Mouse (Mus musculus) liver, embryonic 14.5 days (tissue): ENCODE data around the gene Klk1b21. TPM values are rescaled to one million over a fixed set of nuclear protein-coding genes. Genes with fewer than 3 reads are reported as not detected.

Experiments used
- ATAC-seq: fragments of 200-750 bp; cut with Nextera tagmentation; 2 replicates; pipeline ENCODE4 v1.8.0; 2017; ENCODE audit warnings: moderate number of reproducible peaks, mild to moderate bottlenecking, moderate library complexity; ENCODE audit not compliant: insufficient read depth
- DNase-seq, 3 experiments: peaks; one replicate each; pipeline ENCODE4 v3.0.0-alpha.2; 2012 to 2013; ENCODE audit warnings: low read depth in 3 of 3, low spot score in 3 of 3
- H3K27ac ChIP-seq: fragments of 300-500 bp; sonication (generic); 2 replicates; pipeline ENCODE4 v1.5.1; 2014; ENCODE audit warnings: moderate library complexity, mild to moderate bottlenecking, control low read depth, inconsistent platforms
- H3K27me3 ChIP-seq: fragments of 300-500 bp; sonication (generic); 2 replicates; pipeline ENCODE4 v1.6.1; 2014; ENCODE audit warnings: mild to moderate bottlenecking, low read length, moderate library complexity; ENCODE audit not compliant: control insufficient read depth, insufficient read depth
- H3K36me3 ChIP-seq: fragments of 300-500 bp; sonication (generic); replicated peaks from 2 replicates; pipeline ENCODE4 v1.6.1; 2014; ENCODE audit warnings: low read depth; ENCODE audit not compliant: control insufficient read depth, insufficient read depth
- H3K4me1 ChIP-seq, 2 experiments: fragments of 200-500 bp in 1 of 2; fragments of 300-500 bp in 1 of 2; sonication (generic) in 1 of 2; replicated peaks; 2 replicates each; pipeline ENCODE4 v1.6.1; 2012 to 2014; ENCODE audit warnings: antibody characterized with exemption in 1 of 2, inconsistent platforms in 1 of 2, low read length in 1 of 2; ENCODE audit not compliant: control insufficient read depth in 2 of 2, insufficient read depth in 2 of 2
- H3K4me2 ChIP-seq: fragments of 300-500 bp; sonication (generic); 2 replicates; pipeline ENCODE4 v1.6.1; 2014; ENCODE audit warnings: low read depth, mild to moderate bottlenecking, control low read depth, moderate library complexity
- H3K4me3 ChIP-seq, 2 experiments: fragments of 200-500 bp in 1 of 2; fragments of 300-500 bp in 1 of 2; sonication (generic) in 1 of 2; 2 replicates each; pipeline ENCODE4 v1.5.1; 2012 to 2014; ENCODE audit warnings: low read depth in 2 of 2, low read length in 2 of 2, mild to moderate bottlenecking in 2 of 2, control low read depth in 1 of 2, inconsistent platforms in 1 of 2, moderate library complexity in 1 of 2; ENCODE audit not compliant: insufficient read depth in 1 of 2
- H3K9ac ChIP-seq: fragments of 300-500 bp; sonication (generic); replicated peaks from 2 replicates; pipeline ENCODE4 v1.6.1; 2014; ENCODE audit warnings: mild to moderate bottlenecking, control low read depth, moderate library complexity
- H3K9me3 ChIP-seq: fragments of 300-500 bp; sonication (generic); 2 replicates; pipeline ENCODE4 v1.6.1; 2016; ENCODE audit warnings: low read length, mixed read lengths; ENCODE audit not compliant: control insufficient read depth
- CTCF ChIP-seq: IDR thresholded peaks from 2 replicates; pipeline ENCODE4 v1.5.1; 2016; ENCODE audit warnings: antibody characterized with exemption, low read depth, control low read depth
- EP300 ChIP-seq: IDR thresholded peaks from 2 replicates; pipeline ENCODE4 v1.6.1; 2016; ENCODE audit warnings: antibody characterized with exemption, low read depth
- WGBS: fragments of 180-500 bp; shearing (Covaris S2); extraction: QIAGEN DNeasy Blood & Tissue Kit; methylation state at CpG from one replicate; pipeline ENCODE4 v1.1.7; 2014; ENCODE audit not compliant: insufficient replicate concordance; 5-methylcytosine and 5-hydroxymethylcytosine counted together
- polyA plus RNA-seq, 2 experiments: library from polyadenylated mRNA; depleted of rRNA in 1 of 2; stranded (reverse) in 1 of 2; unstranded in 1 of 2; fragments of >200 nt; fragmentation: Nextera tagmentation in 1 of 2; extraction: Ambion mirVana in 1 of 2; gene quantifications; 2 replicates each; pipeline versions ENCODE4 v1.2.1 to v1.2.3; 2012 to 2014

Klk1b21 gene
- polyA plus RNA-seq, 2 experiments: not detected

DNA sequence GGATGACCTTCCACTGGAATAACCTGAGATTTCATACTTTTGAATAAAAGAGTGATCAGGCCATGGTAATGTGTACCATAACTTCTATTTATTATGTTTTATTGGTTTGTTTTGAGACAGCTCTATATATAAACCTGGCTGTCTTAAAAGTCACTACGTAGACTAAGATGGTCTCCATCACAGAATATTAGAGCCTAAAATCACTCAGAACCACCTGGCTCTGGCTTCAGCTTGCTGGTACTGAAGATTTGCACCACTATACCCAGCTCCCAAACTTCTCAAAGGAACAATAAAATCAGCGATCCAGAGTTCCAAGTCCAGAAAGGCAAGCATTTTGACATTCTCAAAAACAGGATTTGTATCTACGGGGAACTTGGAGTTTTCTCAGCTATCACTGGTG, 34.3 kb downstream of the Klk1b21 start, which contains the start of gene Klk1b16:
TSS of gene Klk1b16 (plus strand) at position 301 of the 400 bp plus-strand sequence.
- H3K9me3 ChIP-seq: no peaks in the 10 kb centered on the region
- no peak within 1 kb of the TSS for H3K4me2 ChIP-seq
- no peak for TF ChIP-seq CTCF
- TF ChIP-seq EP300: no peak
- no peak within 1 kb of the TSS for H3K27ac ChIP-seq
- H3K27me3 ChIP-seq: no peaks in the 10 kb centered on the region
- no peak within 1 kb of the TSS for H3K9ac ChIP-seq
- no peak for ATAC-seq
- no peak within 1 kb of the TSS for H3K4me3 ChIP-seq
- no peaks in the 10 kb centered on the region for H3K36me3 ChIP-seq
- H3K4me1 ChIP-seq: no peaks in the 10 kb centered on the region
- DNase-seq: no peak
- 67% methylated on average over 3 of the region's 3 CpGs for WGBS

Other genes with a start within 250 kb of the Klk1b21 start
- not detected in 2 replicates for gene Klk4, start 221.2 kb upstream of the Klk1b21 start, polyA plus RNA-seq (2012; rRNA removed)
- gene Klk4, start 221.2 kb upstream of the Klk1b21 start, polyA plus RNA-seq (2014; fragmentation: Nextera tagmentation; extraction: Ambion mirVana): not detected in 2 replicates
- not detected in 2 replicates for gene Klk15, start 168.6 kb upstream of the Klk1b21 start, polyA plus RNA-seq (2012; rRNA removed)
- not detected in 2 replicates for gene Klk15, start 168.6 kb upstream of the Klk1b21 start, polyA plus RNA-seq (2014; fragmentation: Nextera tagmentation; extraction: Ambion mirVana)
- not detected in 2 replicates for gene Klk1b8, start 151.7 kb upstream of the Klk1b21 start, polyA plus RNA-seq (2012; rRNA removed)
- not detected in 2 replicates for gene Klk1b8, start 151.7 kb upstream of the Klk1b21 start, polyA plus RNA-seq (2014; fragmentation: Nextera tagmentation; extraction: Ambion mirVana)
- gene Klk1b1, start 135.6 kb upstream of the Klk1b21 start, polyA plus RNA-seq (2012; rRNA removed): not detected in 2 replicates
- not detected in 2 replicates for gene Klk1b1, start 135.6 kb upstream of the Klk1b21 start, polyA plus RNA-seq (2014; fragmentation: Nextera tagmentation; extraction: Ambion mirVana)
- not detected in 2 replicates for gene Klk1b9, start 126.3 kb upstream of the Klk1b21 start, polyA plus RNA-seq (2012; rRNA removed)
- not detected in 2 replicates for gene Klk1b9, start 126.3 kb upstream of the Klk1b21 start, polyA plus RNA-seq (2014; fragmentation: Nextera tagmentation; extraction: Ambion mirVana)
- not detected in 2 replicates for gene Klk1b11, start 106.5 kb upstream of the Klk1b21 start, polyA plus RNA-seq (2012; rRNA removed)
- gene Klk1b11, start 106.5 kb upstream of the Klk1b21 start, polyA plus RNA-seq (2014; fragmentation: Nextera tagmentation; extraction: Ambion mirVana): not detected in 2 replicates
- not detected in 2 replicates for gene Klk1b26, start 90.2 kb upstream of the Klk1b21 start, polyA plus RNA-seq (2012; rRNA removed)
- not detected in 2 replicates for gene Klk1b26, start 90.2 kb upstream of the Klk1b21 start, polyA plus RNA-seq (2014; fragmentation: Nextera tagmentation; extraction: Ambion mirVana)
- gene Klk1b27, start 50.0 kb upstream of the Klk1b21 start, polyA plus RNA-seq (2012; rRNA removed): 0.03 TPM in 1 of 2 replicates, not detected in the other
- not detected in 2 replicates for gene Klk1b27, start 50.0 kb upstream of the Klk1b21 start, polyA plus RNA-seq (2014; fragmentation: Nextera tagmentation; extraction: Ambion mirVana)
- not detected in 2 replicates for gene Klk1b22, start 10.3 kb downstream of the Klk1b21 start, polyA plus RNA-seq (2012; rRNA removed)
- gene Klk1b22, start 10.3 kb downstream of the Klk1b21 start, polyA plus RNA-seq (2014; fragmentation: Nextera tagmentation; extraction: Ambion mirVana): not detected in 2 replicates
- not detected in 2 replicates for gene Klk1b16, start 34.4 kb downstream of the Klk1b21 start, polyA plus RNA-seq (2012; rRNA removed)
- not detected in 2 replicates for gene Klk1b16, start 34.4 kb downstream of the Klk1b21 start, polyA plus RNA-seq (2014; fragmentation: Nextera tagmentation; extraction: Ambion mirVana)
- gene Klk1b24, start 85.9 kb downstream of the Klk1b21 start, polyA plus RNA-seq (2012; rRNA removed): 0.08 TPM in 1 of 2 replicates, not detected in the other
- gene Klk1b24, start 85.9 kb downstream of the Klk1b21 start, polyA plus RNA-seq (2014; fragmentation: Nextera tagmentation; extraction: Ambion mirVana): not detected in 2 replicates
- not detected in 2 replicates for gene Klk1b3, start 95.9 kb downstream of the Klk1b21 start, polyA plus RNA-seq (2012; rRNA removed)
- not detected in 2 replicates for gene Klk1b3, start 95.9 kb downstream of the Klk1b21 start, polyA plus RNA-seq (2014; fragmentation: Nextera tagmentation; extraction: Ambion mirVana)
- gene Klk1b4, start 105.1 kb downstream of the Klk1b21 start, polyA plus RNA-seq (2012; rRNA removed): 0.05 and 0.06 TPM in 2 replicates
- gene Klk1b4, start 105.1 kb downstream of the Klk1b21 start, polyA plus RNA-seq (2014; fragmentation: Nextera tagmentation; extraction: Ambion mirVana): not detected in 2 replicates
- gene Klk1b5, start 113.6 kb downstream of the Klk1b21 start, polyA plus RNA-seq (2012; rRNA removed): not detected in 2 replicates
- gene Klk1b5, start 113.6 kb downstream of the Klk1b21 start, polyA plus RNA-seq (2014; fragmentation: Nextera tagmentation; extraction: Ambion mirVana): not detected in 2 replicates
- not detected in 2 replicates for gene Klk1, start 123.0 kb downstream of the Klk1b21 start, polyA plus RNA-seq (2012; rRNA removed)
- gene Klk1, start 123.0 kb downstream of the Klk1b21 start, polyA plus RNA-seq (2014; fragmentation: Nextera tagmentation; extraction: Ambion mirVana): not detected in 2 replicates
- gene Gm36864, start 133.8 kb downstream of the Klk1b21 start, polyA plus RNA-seq (2012; rRNA removed): not detected in 2 replicates
- gene Gm36864, start 133.8 kb downstream of the Klk1b21 start, polyA plus RNA-seq (2014; fragmentation: Nextera tagmentation; extraction: Ambion mirVana): not detected in 2 replicates
- gene 1700028J19Rik, start 144.4 kb downstream of the Klk1b21 start, polyA plus RNA-seq (2012; rRNA removed): 0.97 and 1.3 TPM in 2 replicates
- 1.3 and 1.5 TPM in 2 replicates for gene 1700028J19Rik, start 144.4 kb downstream of the Klk1b21 start, polyA plus RNA-seq (2014; fragmentation: Nextera tagmentation; extraction: Ambion mirVana)
- 43.8 and 47.9 TPM in 2 replicates for gene 2410002F23Rik, start 144.4 kb downstream of the Klk1b21 start, polyA plus RNA-seq (2012; rRNA removed)
- 20.0 and 21.8 TPM in 2 replicates for gene 2410002F23Rik, start 144.4 kb downstream of the Klk1b21 start, polyA plus RNA-seq (2014; fragmentation: Nextera tagmentation; extraction: Ambion mirVana)
- not detected in 2 replicates for gene Acp4, start 155.1 kb downstream of the Klk1b21 start, polyA plus RNA-seq (2012; rRNA removed)
- gene Acp4, start 155.1 kb downstream of the Klk1b21 start, polyA plus RNA-seq (2014; fragmentation: Nextera tagmentation; extraction: Ambion mirVana): not detected in 2 replicates
- gene Gm15517, start 159.1 kb downstream of the Klk1b21 start, polyA plus RNA-seq (2012; rRNA removed): not detected in 2 replicates
- not detected in 2 replicates for gene Gm15517, start 159.1 kb downstream of the Klk1b21 start, polyA plus RNA-seq (2014; fragmentation: Nextera tagmentation; extraction: Ambion mirVana)
- gene Clec11a, start 204.6 kb downstream of the Klk1b21 start, polyA plus RNA-seq (2012; rRNA removed): 0.34 and 0.38 TPM in 2 replicates
- gene Clec11a, start 204.6 kb downstream of the Klk1b21 start, polyA plus RNA-seq (2014; fragmentation: Nextera tagmentation; extraction: Ambion mirVana): 0.33 and 0.51 TPM in 2 replicates
- gene Shank1, start 207.9 kb downstream of the Klk1b21 start, polyA plus RNA-seq (2012; rRNA removed): 0.04 and 0.06 TPM in 2 replicates
- 0.05 TPM in 1 of 2 replicates, not detected in the other for gene Shank1, start 207.9 kb downstream of the Klk1b21 start, polyA plus RNA-seq (2014; fragmentation: Nextera tagmentation; extraction: Ambion mirVana)